Mouse (Mus musculus): ENCODE measurements around the gene Ptger1. TPM values are rescaled to one million over a fixed set of nuclear protein-coding genes. Genes with fewer than 3 reads are reported as not detected.

Ptger1 gene
- 0.31 and 0.37 TPM in 2 replicates for polyA plus RNA-seq (2014; fragmentation: Nextera tagmentation; extraction: Ambion mirVana)

- no peak within 1 kb of the TSS for H3K27ac ChIP-seq (ENCODE audit: low read depth, low read length)
- WGBS, result 52% methylated on average over 14 of the region's 14 CpGs
- peaks cover 11% of the 10 kb centered on the region for H3K4me1 ChIP-seq (ENCODE audit: control insufficient read depth, insufficient read depth, low read length)
- peaks cover 5% of the 10 kb centered on the region for H3K36me3 ChIP-seq (ENCODE audit: control insufficient read depth, insufficient read depth, low read length)
- H3K9me3 ChIP-seq (ENCODE audit: control insufficient read depth, low read length), result no peaks in the 10 kb centered on the region
- H3K27me3 ChIP-seq (ENCODE audit: control insufficient read depth, insufficient read depth, low read length), result peaks cover 10% of the 10 kb centered on the region
- DNase-seq (ENCODE audit: low spot score, missing footprints) (no peak), ATAC-seq (ENCODE audit: low FRiP score) (no peak)
- H3K4me2 ChIP-seq, result no peak within 1 kb of the TSS
- no peak within 1 kb of the TSS for H3K9ac ChIP-seq (ENCODE audit: low read length)
- H3K4me3 ChIP-seq (ENCODE audit: low read depth, low read length), result no peak within 1 kb of the TSS
Observed at GRCm38 (mm10) chr8:83665969-83666865, at the start of gene Ptger1. Gene Ptger1, plus strand, starts transcription at chr8:83666678.

GRCm38 (mm10) chr8:83617111-83617510 lies 49.4 kb upstream of the Ptger1 start:
- no peak for ATAC-seq (ENCODE audit: low FRiP score)

GRCm38 (mm10) chr8:83618566-83618965 lies 47.9 kb upstream of the Ptger1 start:
- H3K27me3 ChIP-seq (ENCODE audit: control insufficient read depth, insufficient read depth, low read length), result no peaks in the 10 kb centered on the region
- no peaks in the 10 kb centered on the region for H3K9me3 ChIP-seq (ENCODE audit: control insufficient read depth, low read length)
- no peak for ATAC-seq (ENCODE audit: low FRiP score)
- WGBS, result 97% methylated on average over 2 of the region's 2 CpGs
- H3K36me3 ChIP-seq (ENCODE audit: control insufficient read depth, insufficient read depth, low read length), result peaks cover 2% of the 10 kb centered on the region; the same call in 1 of the 2 replicates
- H3K27ac ChIP-seq (ENCODE audit: low read depth, low read length), result no peak overlapping the region
- no peak overlapping the region for H3K4me3 ChIP-seq (ENCODE audit: low read depth, low read length)
- no peak overlapping the region for H3K4me2 ChIP-seq
- no peak overlapping the region for H3K9ac ChIP-seq (ENCODE audit: low read length)
- no peak for DNase-seq (ENCODE audit: low spot score, missing footprints)
- H3K4me1 ChIP-seq (ENCODE audit: control insufficient read depth, insufficient read depth, low read length), result peaks cover 3% of the 10 kb centered on the region; the same call in 1 of the 2 replicates

More at GRCm38 (mm10) chr8:83617111-83617510, 49.4 kb upstream of the Ptger1 start:
- no peak for DNase-seq (ENCODE audit: low spot score, missing footprints)
- H3K4me2 ChIP-seq, result no peak overlapping the region
- H3K4me3 ChIP-seq (ENCODE audit: low read depth, low read length), result no peak overlapping the region
- no peaks in the 10 kb centered on the region for H3K9me3 ChIP-seq (ENCODE audit: control insufficient read depth, low read length)
- no peak overlapping the region for H3K9ac ChIP-seq (ENCODE audit: low read length)
- H3K36me3 ChIP-seq (ENCODE audit: control insufficient read depth, insufficient read depth, low read length), result peaks cover 10% of the 10 kb centered on the region
- H3K27me3 ChIP-seq (ENCODE audit: control insufficient read depth, insufficient read depth, low read length), result no peaks in the 10 kb centered on the region
- WGBS, result 89% methylated on average over 2 of the region's 2 CpGs
- H3K4me1 ChIP-seq (ENCODE audit: control insufficient read depth, insufficient read depth, low read length), result peaks cover 1% of the 10 kb centered on the region; the same call in 1 of the 2 replicates
- no peak overlapping the region for H3K27ac ChIP-seq (ENCODE audit: low read depth, low read length)

GRCm38 (mm10) chr8:83619568-83620285 lies 46.8 kb upstream of the Ptger1 start:
- Histone ChIP-seq H3K4me3 (ENCODE audit: low read depth, low read length) (no peak overlapping the region), H3K36me3 (ENCODE audit: control insufficient read depth, insufficient read depth, low read length) (no peaks in the 10 kb centered on the region), H3K27me3 (ENCODE audit: control insufficient read depth, insufficient read depth, low read length) (no peaks in the 10 kb centered on the region), H3K9ac (ENCODE audit: low read length) (no peak overlapping the region), H3K9me3 (ENCODE audit: control insufficient read depth, low read length) (no peaks in the 10 kb centered on the region), H3K4me2 (no peak overlapping the region), H3K4me1 (ENCODE audit: control insufficient read depth, insufficient read depth, low read length) (peaks cover 3% of the 10 kb centered on the region; the same call in 1 of the 2 replicates), H3K27ac (ENCODE audit: low read depth, low read length) (no peak overlapping the region)
- no peak for ATAC-seq (ENCODE audit: low FRiP score)
- DNase-seq (ENCODE audit: low spot score, missing footprints), result no peak
- WGBS, result 92% methylated on average over 9 of the region's 9 CpGs

- no peaks in the 10 kb centered on the region for H3K27me3 ChIP-seq (ENCODE audit: control insufficient read depth, insufficient read depth, low read length)
- peak overlapping the region; percentile 33 for H3K4me3 ChIP-seq (ENCODE audit: low read depth, low read length)
- H3K4me2 ChIP-seq, result peak overlapping the region; percentile 77
- peaks cover 3% of the 10 kb centered on the region; the same call in 1 of the 2 replicates for H3K4me1 ChIP-seq (ENCODE audit: control insufficient read depth, insufficient read depth, low read length)
- ATAC-seq (ENCODE audit: low FRiP score) (peak; percentile 66), DNase-seq (ENCODE audit: low spot score, missing footprints) (no peak)
- no peak overlapping the region for H3K27ac ChIP-seq (ENCODE audit: low read depth, low read length)
- 61% methylated on average over 15 of the region's 15 CpGs for WGBS
- no peaks in the 10 kb centered on the region for H3K9me3 ChIP-seq (ENCODE audit: control insufficient read depth, low read length)
- no peaks in the 10 kb centered on the region for H3K36me3 ChIP-seq (ENCODE audit: control insufficient read depth, insufficient read depth, low read length)
- H3K9ac ChIP-seq (ENCODE audit: low read length), result peak overlapping the region; percentile 66
Observed at GRCm38 (mm10) chr8:83621691-83622388, 44.6 kb upstream of the Ptger1 start.

- Histone ChIP-seq H3K36me3 (ENCODE audit: control insufficient read depth, insufficient read depth, low read length) (no peaks in the 10 kb centered on the region), H3K9ac (ENCODE audit: low read length) (peak overlapping the region; percentile 66), H3K27ac (ENCODE audit: low read depth, low read length) (no peak overlapping the region), H3K9me3 (ENCODE audit: control insufficient read depth, low read length) (no peaks in the 10 kb centered on the region), H3K4me1 (ENCODE audit: control insufficient read depth, insufficient read depth, low read length) (peaks cover 3% of the 10 kb centered on the region; the same call in 1 of the 2 replicates), H3K4me3 (ENCODE audit: low read depth, low read length) (peak overlapping the region; percentile 33), H3K4me2 (peak overlapping the region; percentile 77), H3K27me3 (ENCODE audit: control insufficient read depth, insufficient read depth, low read length) (no peaks in the 10 kb centered on the region)
- DNase-seq (ENCODE audit: low spot score, missing footprints), result peak; percentile 97
- ATAC-seq (ENCODE audit: low FRiP score), result peak; percentile 90
- WGBS, result 12% methylated on average over 23 of the region's 23 CpGs
Observed at GRCm38 (mm10) chr8:83622389-83622989, 44.0 kb upstream of the Ptger1 start.

GRCm38 (mm10) chr8:83623549-83623948 lies 42.9 kb upstream of the Ptger1 start:
- Histone ChIP-seq H3K36me3 (ENCODE audit: control insufficient read depth, insufficient read depth, low read length) (no peaks in the 10 kb centered on the region), H3K9ac (ENCODE audit: low read length) (no peak overlapping the region), H3K4me1 (ENCODE audit: control insufficient read depth, insufficient read depth, low read length) (peaks cover 3% of the 10 kb centered on the region; the same call in 1 of the 2 replicates), H3K27ac (ENCODE audit: low read depth, low read length) (no peak overlapping the region), H3K4me3 (ENCODE audit: low read depth, low read length) (no peak overlapping the region), H3K4me2 (no peak overlapping the region), H3K27me3 (ENCODE audit: control insufficient read depth, insufficient read depth, low read length) (no peaks in the 10 kb centered on the region), H3K9me3 (ENCODE audit: control insufficient read depth, low read length) (no peaks in the 10 kb centered on the region)
- ATAC-seq (ENCODE audit: low FRiP score) (no peak), DNase-seq (ENCODE audit: low spot score, missing footprints) (no peak)
- WGBS, result 92% methylated on average over 7 of the region's 7 CpGs

- no peak overlapping the region for H3K4me3 ChIP-seq (ENCODE audit: low read depth, low read length)
- H3K27ac ChIP-seq (ENCODE audit: low read depth, low read length), result no peak overlapping the region
- WGBS, result 48% methylated on average over 3 of the region's 3 CpGs
- ATAC-seq (ENCODE audit: low FRiP score), result no peak
- H3K4me1 ChIP-seq (ENCODE audit: control insufficient read depth, insufficient read depth, low read length), result peaks cover 3% of the 10 kb centered on the region; the same call in 1 of the 2 replicates
- H3K36me3 ChIP-seq (ENCODE audit: control insufficient read depth, insufficient read depth, low read length), result no peaks in the 10 kb centered on the region
- no peaks in the 10 kb centered on the region for H3K9me3 ChIP-seq (ENCODE audit: control insufficient read depth, low read length)
- H3K9ac ChIP-seq (ENCODE audit: low read length), result no peak overlapping the region
- no peaks in the 10 kb centered on the region for H3K27me3 ChIP-seq (ENCODE audit: control insufficient read depth, insufficient read depth, low read length)
- no peak overlapping the region for H3K4me2 ChIP-seq
- DNase-seq (ENCODE audit: low spot score, missing footprints), result no peak
Observed at GRCm38 (mm10) chr8:83624739-83625138, 41.7 kb upstream of the Ptger1 start.
